Mouse (Mus musculus): ENCODE results near the gene 1700061G19Rik. TPM values are rescaled to one million over a fixed set of nuclear protein-coding genes. Genes with fewer than 3 reads are reported as not detected.

1700061G19Rik gene
- polyA plus RNA-seq, 1 experiment, result 0.01 TPM

- no peak overlapping the region for H3K4me3 ChIP-seq
- H3K36me3 ChIP-seq (ENCODE audit: control insufficient read depth, insufficient read depth), result no peaks in the 10 kb centered on the region
- no peak overlapping the region for H3K4me2 ChIP-seq (ENCODE audit: low read depth)
- no peak overlapping the region for H3ac ChIP-seq (ENCODE audit: control insufficient read depth, insufficient read length)
- peaks cover 62% of the 10 kb centered on the region for H3K79me2 ChIP-seq (ENCODE audit: control insufficient read depth, insufficient read depth)
- H3K27me3 ChIP-seq (ENCODE audit: control insufficient read depth, insufficient read depth, insufficient read length), result no peaks in the 10 kb centered on the region
- TF ChIP-seq USF1 (IDR thresholded peaks at IDR 0.05; ENCODE audit: low read depth) (no peak), MYOD1 (IDR thresholded peaks at IDR 0.05; ENCODE audit: control insufficient read depth in 1 of 3, insufficient read length in 2 of 3, low read depth in 2 of 3) (no peak), CEBPB (IDR thresholded peaks at IDR 0.05; ENCODE audit: insufficient read depth, poor library complexity, severe bottlenecking) (peak; percentile 72)
Measured at GRCm38 (mm10) chr17:56930026-56930425, 54.7 kb downstream of the 1700061G19Rik start.

DNA sequence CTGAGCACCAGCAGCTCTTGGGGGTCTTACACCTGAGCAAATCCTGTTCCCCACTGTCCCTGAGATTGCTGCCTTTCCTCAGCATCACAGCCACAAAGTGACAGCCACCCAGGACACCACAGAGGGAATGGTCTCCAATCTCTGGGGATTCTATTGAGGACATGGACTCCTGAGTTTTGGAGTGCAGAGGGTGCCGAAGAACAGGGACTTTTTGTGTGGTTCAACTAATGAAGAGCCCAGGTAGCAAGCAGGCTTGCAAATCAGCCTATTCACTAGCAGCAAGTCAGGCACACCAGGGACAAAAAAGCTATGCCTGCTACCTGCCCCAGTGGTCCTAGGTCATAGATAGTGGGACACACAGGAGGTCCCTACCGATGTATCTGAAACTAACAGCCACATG, 58.1 kb downstream of the 1700061G19Rik start:
- peaks cover 4% of the 10 kb centered on the region for H3K27me3 ChIP-seq (ENCODE audit: control insufficient read depth, insufficient read depth, insufficient read length)
- H3K4me2 ChIP-seq (ENCODE audit: low read depth), result no peak overlapping the region
- TF ChIP-seq REST (IDR thresholded peaks at IDR 0.05; ENCODE audit: insufficient read depth, insufficient read length) (no peak), TCF12 (IDR thresholded peaks at IDR 0.05; ENCODE audit: insufficient read depth, poor library complexity, severe bottlenecking) (no peak), POLR2A (IDR thresholded peaks at IDR 0.05; ENCODE audit: insufficient read length, low read depth) (no peak), TCF3 (IDR thresholded peaks at IDR 0.05; ENCODE audit: insufficient read length, low read depth) (no peak), USF1 (IDR thresholded peaks at IDR 0.05; ENCODE audit: low read depth) (no peak), MYOD1 (IDR thresholded peaks at IDR 0.05; ENCODE audit: control insufficient read depth in 1 of 3, insufficient read length in 2 of 3, low read depth in 2 of 3) (no peak), CEBPB (IDR thresholded peaks at IDR 0.05; ENCODE audit: insufficient read depth, poor library complexity, severe bottlenecking) (no peak), MAX (IDR thresholded peaks at IDR 0.05; ENCODE audit: low read depth) (no peak), POLR2AphosphoS2 (IDR thresholded peaks at IDR 0.05; ENCODE audit: insufficient read length, low read depth) (no peak), MYOG (IDR thresholded peaks at IDR 0.05; ENCODE audit: control insufficient read depth in 1 of 3, insufficient read depth in 1 of 3, insufficient read length in 2 of 3, low read depth in 2 of 3) (no peak), SRF (IDR thresholded peaks at IDR 0.05; ENCODE audit: control insufficient read depth, insufficient read length, low read depth) (no peak), E2F4 (IDR thresholded peaks at IDR 0.05; ENCODE audit: insufficient read depth) (no peak)
- H3K4me3 ChIP-seq, result no peak overlapping the region
- H3K36me3 ChIP-seq (ENCODE audit: control insufficient read depth, insufficient read depth), result no peaks in the 10 kb centered on the region
- H3ac ChIP-seq (ENCODE audit: control insufficient read depth, insufficient read length), result no peak overlapping the region
- H3K79me2 ChIP-seq (ENCODE audit: control insufficient read depth, insufficient read depth), result peaks cover 56% of the 10 kb centered on the region

GRCm38 (mm10) chr17:56934545-56935330, 59.5 kb downstream of the 1700061G19Rik start:
- Histone ChIP-seq H3K4me2 (ENCODE audit: low read depth) (peak overlapping the region; percentile 89), H3ac (ENCODE audit: control insufficient read depth, insufficient read length) (peak overlapping the region; percentile 95), H3K79me2 (ENCODE audit: control insufficient read depth, insufficient read depth) (peaks cover 47% of the 10 kb centered on the region), H3K27me3 (ENCODE audit: control insufficient read depth, insufficient read depth, insufficient read length) (peaks cover 8% of the 10 kb centered on the region), H3K36me3 (ENCODE audit: control insufficient read depth, insufficient read depth) (no peaks in the 10 kb centered on the region), H3K4me3 (peak overlapping the region; percentile 49)
- no peak for TF ChIP-seq MYOD1 (IDR thresholded peaks at IDR 0.05; ENCODE audit: control insufficient read depth in 1 of 3, insufficient read length in 2 of 3, low read depth in 2 of 3)
- no peak for TF ChIP-seq SRF (IDR thresholded peaks at IDR 0.05; ENCODE audit: control insufficient read depth, insufficient read length, low read depth)
- TF ChIP-seq TCF12 (IDR thresholded peaks at IDR 0.05; ENCODE audit: insufficient read depth, poor library complexity, severe bottlenecking), result no peak
- no peak for TF ChIP-seq POLR2A (IDR thresholded peaks at IDR 0.05; ENCODE audit: insufficient read length, low read depth)
- no peak for TF ChIP-seq TCF3 (IDR thresholded peaks at IDR 0.05; ENCODE audit: insufficient read length, low read depth)
- no peak for TF ChIP-seq CEBPB (IDR thresholded peaks at IDR 0.05; ENCODE audit: insufficient read depth, poor library complexity, severe bottlenecking)
- no peak for TF ChIP-seq MAX (IDR thresholded peaks at IDR 0.05; ENCODE audit: low read depth)
- TF ChIP-seq USF1 (IDR thresholded peaks at IDR 0.05; ENCODE audit: low read depth), result no peak
- TF ChIP-seq POLR2AphosphoS2 (IDR thresholded peaks at IDR 0.05; ENCODE audit: insufficient read length, low read depth), result no peak
- TF ChIP-seq REST (IDR thresholded peaks at IDR 0.05; ENCODE audit: insufficient read depth, insufficient read length), result no peak
- no peak for TF ChIP-seq E2F4 (IDR thresholded peaks at IDR 0.05; ENCODE audit: insufficient read depth)
- TF ChIP-seq MYOG (IDR thresholded peaks at IDR 0.05; ENCODE audit: control insufficient read depth in 1 of 3, insufficient read depth in 1 of 3, insufficient read length in 2 of 3, low read depth in 2 of 3), result no peak

DNA sequence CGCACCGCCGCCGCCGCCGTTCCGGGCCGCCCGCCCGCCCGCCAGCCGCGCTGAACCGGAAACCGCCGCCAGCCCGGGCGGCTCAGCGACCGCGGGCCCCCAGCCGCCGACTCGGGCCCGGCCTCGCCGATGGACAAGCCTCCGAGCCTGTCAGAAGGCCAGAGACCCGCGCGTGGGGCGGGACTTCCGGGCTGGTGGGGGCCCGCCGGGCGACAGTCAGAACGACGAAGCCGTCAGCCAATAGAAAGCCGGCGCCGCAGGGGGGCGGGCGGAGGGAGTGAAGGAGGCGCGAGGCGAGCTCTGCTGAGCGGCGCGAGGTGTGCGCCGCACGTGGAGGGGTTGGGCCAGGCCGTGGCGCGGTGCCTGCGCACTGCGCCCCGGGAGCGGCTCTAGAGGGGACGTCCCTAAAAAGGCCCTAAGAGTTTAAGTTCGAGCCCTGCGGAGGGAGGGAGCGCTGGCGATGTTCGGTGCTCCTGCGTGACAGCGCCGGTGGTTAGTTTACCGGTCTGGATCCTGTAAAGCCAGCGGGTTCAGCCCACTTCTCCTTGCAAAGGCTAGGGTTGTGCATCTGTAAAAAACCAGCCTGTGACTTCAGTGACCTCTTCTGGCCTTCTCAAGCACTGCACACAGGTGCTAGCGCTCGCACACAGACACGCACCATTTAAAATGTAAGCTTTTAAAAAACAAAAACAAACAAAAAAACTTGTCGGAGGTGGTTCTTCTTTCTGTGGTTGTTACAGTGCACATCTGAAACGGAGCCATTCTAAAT, 60.3 kb downstream of the 1700061G19Rik start, which contains the start of gene Mllt1:
TSS of gene Mllt1 (minus strand) at position 53 of the 769 bp plus-strand sequence.
- TF ChIP-seq MAX (IDR thresholded peaks at IDR 0.05; ENCODE audit: low read depth) (peak; percentile 15), POLR2A (IDR thresholded peaks at IDR 0.05; ENCODE audit: insufficient read length, low read depth) (peak; percentile 53), SRF (IDR thresholded peaks at IDR 0.05; ENCODE audit: control insufficient read depth, insufficient read length, low read depth) (no peak)

More for the DNA sequence above, 60.3 kb downstream of the 1700061G19Rik start, which contains the start of gene Mllt1:
- H3K36me3 ChIP-seq (ENCODE audit: control insufficient read depth, insufficient read depth), result no peaks in the 10 kb centered on the region
- H3K4me3 ChIP-seq, result peak within 1 kb of the TSS; percentile 49
- H3K4me2 ChIP-seq (ENCODE audit: low read depth), result peak within 1 kb of the TSS; percentile 89
- peaks cover 41% of the 10 kb centered on the region for H3K79me2 ChIP-seq (ENCODE audit: control insufficient read depth, insufficient read depth)
- peaks cover 8% of the 10 kb centered on the region for H3K27me3 ChIP-seq (ENCODE audit: control insufficient read depth, insufficient read depth, insufficient read length)
- H3ac ChIP-seq (ENCODE audit: control insufficient read depth, insufficient read length), result peak within 1 kb of the TSS; percentile 95
